Mouse (Mus musculus): Measurements from ENCODE around the gene F8a.
"Not testable (repeated sequence)": the region's sequence is repeated elsewhere in the genome, so short reads cannot be mapped to it uniquely, and the experiment has no call there.

- TF ChIP-seq POLR2A, CTCF (IDR thresholded peaks at IDR 0.05; ENCODE audit: insufficient read depth, low read depth, low read length): not testable (repeated sequence)
These were observed 36.2 kb upstream of the F8a start, which contains the start of gene Xlr3b for GRCm38 (mm10) chrX:73191934-73192333.
